Mouse (Mus musculus): ENCODE results near the gene Fthl17b. TPM values are rescaled to one million over a fixed set of nuclear protein-coding genes. Genes with fewer than 3 reads are reported as not detected.

The Fthl17b gene
- not detected in 4 replicates for total RNA-seq (2023)

DNA sequence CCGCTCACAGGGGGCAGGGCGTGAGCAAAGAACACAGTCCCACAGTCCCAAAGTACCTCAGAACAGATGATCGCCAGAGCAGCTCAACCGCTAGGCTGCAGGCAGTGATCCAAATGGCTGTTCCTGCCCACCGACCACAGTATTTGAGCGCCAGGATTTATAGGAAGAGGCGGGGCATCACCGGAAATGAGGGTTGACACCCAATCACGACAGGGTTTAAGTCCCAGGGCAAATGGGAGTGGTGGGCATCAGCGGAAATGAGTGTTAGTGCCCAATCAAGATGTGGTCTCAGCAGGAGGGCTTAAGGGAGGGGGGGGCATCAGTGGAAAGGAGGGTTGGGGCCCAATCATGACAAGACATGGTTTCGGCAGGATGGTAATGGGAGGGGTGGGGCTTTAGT lies at the start of gene Fthl17b:
Fthl17b (minus strand) TSS at position 101 of the 400 bp plus-strand sequence.

DNA sequence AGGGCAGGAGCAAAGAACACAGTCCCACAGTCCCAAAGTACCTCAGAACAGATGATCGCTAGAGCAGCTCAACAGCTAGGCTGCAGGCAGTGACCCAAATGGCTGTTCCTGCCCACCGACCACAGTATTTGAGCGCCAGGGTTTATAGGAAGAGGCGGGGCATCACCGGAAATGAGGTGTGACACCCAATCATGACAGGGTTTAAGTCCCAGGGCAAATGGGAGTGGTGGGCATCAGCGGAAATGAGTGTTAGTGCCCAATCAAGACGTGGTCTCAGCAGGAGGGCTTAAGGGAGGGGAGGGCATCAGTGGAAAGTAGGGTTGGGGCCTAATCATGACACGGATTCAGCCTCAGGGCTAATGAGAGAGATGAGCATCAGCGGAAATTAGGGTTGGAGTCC lies 23.9 kb upstream of the Fthl17b start, which contains the start of gene Fthl17d:
Fthl17d (minus strand) TSS at position 101 of the 400 bp plus-strand sequence.

DNA sequence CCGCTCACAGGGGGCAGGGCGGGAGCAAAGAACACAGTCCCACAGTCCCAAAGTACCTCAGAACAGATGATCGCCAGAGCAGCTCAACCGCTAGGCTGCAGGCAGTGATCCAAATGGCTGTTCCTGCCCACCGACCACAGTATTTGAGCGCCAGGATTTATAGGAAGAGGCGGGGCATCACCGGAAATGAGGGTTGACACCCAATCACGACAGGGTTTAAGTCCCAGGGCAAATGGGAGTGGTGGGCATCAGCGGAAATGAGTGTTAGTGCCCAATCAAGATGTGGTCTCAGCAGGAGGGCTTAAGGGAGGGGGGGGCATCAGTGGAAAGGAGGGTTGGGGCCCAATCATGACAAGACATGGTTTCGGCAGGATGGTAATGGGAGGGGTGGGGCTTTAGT lies 13.7 kb upstream of the Fthl17b start, which contains the start of gene Fthl17c:
Fthl17c (minus strand) TSS at position 101 of the 400 bp plus-strand sequence.

Other genes starting within 250 kb of the Fthl17b start
- gene Ssx9, start 214.5 kb downstream of the Fthl17b start, total RNA-seq (2023): not detected in 4 replicates
- gene Ssxb5, start 159.3 kb downstream of the Fthl17b start, total RNA-seq (2023): not detected in 4 replicates
- gene Gm6592, start 119.0 kb downstream of the Fthl17b start, total RNA-seq (2023): not detected in 4 replicates
- gene Gm5751, start 88.7 kb downstream of the Fthl17b start, total RNA-seq (2023): not detected in 4 replicates
- 0.30 to 0.58 TPM (median 0.43 TPM) in 3 of 4 replicates, not detected in the other for gene B630019K06Rik, start 70.6 kb downstream of the Fthl17b start, total RNA-seq (2023)
- not detected in 4 replicates for gene Fthl17c, start 13.6 kb upstream of the Fthl17b start, total RNA-seq (2023)
- not detected in 4 replicates for gene Fthl17d, start 23.8 kb upstream of the Fthl17b start, total RNA-seq (2023)
- not detected in 4 replicates for gene Fthl17e, start 70.5 kb upstream of the Fthl17b start, total RNA-seq (2023)
- gene Fthl17f, start 100.0 kb upstream of the Fthl17b start, total RNA-seq (2023): not detected in 4 replicates
- not detected in 4 replicates for gene 4930402K13Rik, start 141.6 kb upstream of the Fthl17b start, total RNA-seq (2023)
- gene Lancl3, start 236.9 kb upstream of the Fthl17b start, total RNA-seq (2023): not detected in 4 replicates